Mouse (Mus musculus): Measurements from ENCODE around the gene Ugt8a. TPM values are rescaled to one million over a fixed set of nuclear protein-coding genes. Genes with fewer than 3 reads are reported as not detected.

The Ugt8a gene
- polyA plus RNA-seq, 1 experiment from 2014 or later = 7.9 TPM

GRCm38 (mm10) chr3:125849163-125849872 lies 89.1 kb downstream of the Ugt8a start:
- no peak overlapping the region for H3K27ac ChIP-seq (replicated peaks)
- no peaks in the 10 kb centered on the region for H3K27me3 ChIP-seq (ENCODE audit: control insufficient read depth, insufficient read depth, low read length)
- DNase-seq (ENCODE audit: low spot score) = peak; percentile 15
- H3K9me3 ChIP-seq (ENCODE audit: control insufficient read depth, low read length) = no peaks in the 10 kb centered on the region
- H3K4me3 ChIP-seq (ENCODE audit: low read depth, low read length) = no peak overlapping the region
- ATAC-seq (ENCODE audit: low FRiP score, low TSS enrichment) = no peak
- no peak overlapping the region for H3K9ac ChIP-seq (ENCODE audit: low read length)
- TF ChIP-seq EP300 (optimal IDR thresholded peaks at IDR 0.05) = no peak
- peak; percentile 95 for TF ChIP-seq CTCF (IDR thresholded peaks at IDR 0.05; ENCODE audit: low read depth)
- no peaks in the 10 kb centered on the region for H3K36me3 ChIP-seq (ENCODE audit: control insufficient read depth, insufficient read depth, low read length)
- 19% methylated on average over 6 of the region's 6 CpGs for WGBS
- no peak overlapping the region for H3K4me2 ChIP-seq (replicated peaks; ENCODE audit: low read depth)
- no peaks in the 10 kb centered on the region for H3K4me1 ChIP-seq (replicated peaks; ENCODE audit: control insufficient read depth, insufficient read depth)

GRCm38 (mm10) chr3:125828051-125828450 lies 110.4 kb downstream of the Ugt8a start:
- no peak for TF ChIP-seq EP300 (optimal IDR thresholded peaks at IDR 0.05)
- TF ChIP-seq CTCF (IDR thresholded peaks at IDR 0.05; ENCODE audit: low read depth) = no peak
- H3K36me3 ChIP-seq (ENCODE audit: control insufficient read depth, insufficient read depth, low read length) = no peaks in the 10 kb centered on the region
- no peaks in the 10 kb centered on the region for H3K4me1 ChIP-seq (replicated peaks; ENCODE audit: control insufficient read depth, insufficient read depth)
- no peaks in the 10 kb centered on the region for H3K9me3 ChIP-seq (ENCODE audit: control insufficient read depth, low read length)
- WGBS = 65% methylated on average over 4 of the region's 4 CpGs
- no peak overlapping the region for H3K9ac ChIP-seq (ENCODE audit: low read length)
- H3K27ac ChIP-seq (replicated peaks) = no peak overlapping the region
- no peaks in the 10 kb centered on the region for H3K27me3 ChIP-seq (ENCODE audit: control insufficient read depth, insufficient read depth, low read length)
- H3K4me2 ChIP-seq (replicated peaks; ENCODE audit: low read depth) = no peak overlapping the region
- no peak for DNase-seq (ENCODE audit: low spot score)
- H3K4me3 ChIP-seq (ENCODE audit: low read depth, low read length) = no peak overlapping the region
- ATAC-seq (ENCODE audit: low FRiP score, low TSS enrichment) = no peak

DNA sequence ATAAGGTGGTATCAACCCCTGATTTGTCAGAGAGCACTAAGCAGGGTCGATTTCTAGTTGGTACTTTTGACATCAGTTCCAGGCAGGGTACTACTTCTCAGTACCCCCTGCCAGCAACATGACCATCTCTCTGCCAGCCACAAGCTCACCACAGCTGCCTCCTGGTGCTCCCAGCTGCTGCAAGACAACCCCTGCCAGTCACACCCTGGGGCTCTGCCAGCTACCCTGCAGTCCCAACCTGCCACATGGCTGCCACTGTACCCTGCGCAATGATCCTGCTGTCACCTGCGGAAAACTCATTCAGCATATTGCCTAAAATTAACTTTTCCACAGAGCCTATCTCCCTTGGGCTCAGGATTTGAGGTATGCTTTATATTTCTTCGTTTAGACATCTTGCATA lies 111.2 kb downstream of the Ugt8a start:
- 73% methylated on average over 4 of the region's 4 CpGs for WGBS
- no peak overlapping the region for H3K27ac ChIP-seq (replicated peaks)
- no peak for TF ChIP-seq EP300 (optimal IDR thresholded peaks at IDR 0.05)
- TF ChIP-seq CTCF (IDR thresholded peaks at IDR 0.05; ENCODE audit: low read depth) = no peak
- H3K4me3 ChIP-seq (ENCODE audit: low read depth, low read length) = no peak overlapping the region
- no peak overlapping the region for H3K9ac ChIP-seq (ENCODE audit: low read length)
- no peak for ATAC-seq (ENCODE audit: low FRiP score, low TSS enrichment)
- H3K4me1 ChIP-seq (replicated peaks; ENCODE audit: control insufficient read depth, insufficient read depth) = no peaks in the 10 kb centered on the region
- DNase-seq (ENCODE audit: low spot score) = no peak
- no peak overlapping the region for H3K4me2 ChIP-seq (replicated peaks; ENCODE audit: low read depth)
- no peaks in the 10 kb centered on the region for H3K27me3 ChIP-seq (ENCODE audit: control insufficient read depth, insufficient read depth, low read length)
- no peaks in the 10 kb centered on the region for H3K36me3 ChIP-seq (ENCODE audit: control insufficient read depth, insufficient read depth, low read length)
- H3K9me3 ChIP-seq (ENCODE audit: control insufficient read depth, low read length) = no peaks in the 10 kb centered on the region

GRCm38 (mm10) chr3:125819741-125820140 lies 118.7 kb downstream of the Ugt8a start:
- H3K4me2 ChIP-seq (replicated peaks; ENCODE audit: low read depth) = no peak overlapping the region
- H3K9ac ChIP-seq (ENCODE audit: low read length) = no peak overlapping the region
- no peak overlapping the region for H3K27ac ChIP-seq (replicated peaks)
- TF ChIP-seq CTCF (IDR thresholded peaks at IDR 0.05; ENCODE audit: low read depth) (no peak), EP300 (optimal IDR thresholded peaks at IDR 0.05) (no peak)
- H3K27me3 ChIP-seq (ENCODE audit: control insufficient read depth, insufficient read depth, low read length) = no peaks in the 10 kb centered on the region
- H3K36me3 ChIP-seq (ENCODE audit: control insufficient read depth, insufficient read depth, low read length) = no peaks in the 10 kb centered on the region
- H3K4me3 ChIP-seq (ENCODE audit: low read depth, low read length) = no peak overlapping the region
- no peaks in the 10 kb centered on the region for H3K4me1 ChIP-seq (replicated peaks; ENCODE audit: control insufficient read depth, insufficient read depth)
- no peaks in the 10 kb centered on the region for H3K9me3 ChIP-seq (ENCODE audit: control insufficient read depth, low read length)
- no peak for DNase-seq (ENCODE audit: low spot score)
- ATAC-seq (ENCODE audit: low FRiP score, low TSS enrichment) = no peak
